Mouse (Mus musculus): ENCODE measurements around the gene Fkbp4. TPM values are rescaled to one million over a fixed set of nuclear protein-coding genes. Genes with fewer than 3 reads are reported as not detected.

Fkbp4 gene
- total and polyA plus RNA-seq, 3 experiments: 144 to 369 (median 265) TPM

DNA sequence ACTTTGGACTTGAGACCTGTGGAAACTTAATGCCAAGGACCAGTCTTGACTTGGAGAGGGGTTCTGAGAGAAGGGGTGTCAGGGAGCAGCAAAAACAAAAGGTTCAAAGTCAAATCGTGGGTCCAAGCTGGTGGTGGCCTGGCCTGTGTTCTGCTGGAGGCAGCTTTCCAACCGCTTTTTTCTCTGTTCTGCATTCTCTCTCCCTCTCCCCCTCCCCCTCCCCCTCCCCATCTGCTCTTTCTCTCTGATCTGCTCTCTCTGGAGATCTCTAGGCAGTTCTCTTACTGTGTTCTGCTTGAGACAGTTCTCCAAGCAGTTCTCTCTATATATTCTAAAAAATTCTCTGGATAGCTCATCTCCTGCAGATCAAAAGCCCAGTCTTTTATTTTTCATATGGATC, 21.8 kb upstream of the Fkbp4 start:
- ATAC-seq (ENCODE audit: extremely low read depth, insufficient number of reproducible peaks, low FRiP score, poor library complexity, severe bottlenecking): no peak
- Histone ChIP-seq H3K36me3 (replicated peaks) (no peaks in the 10 kb centered on the region), H3K9me3 (replicated peaks) (no peaks in the 10 kb centered on the region), H3K4me1 (ENCODE audit: insufficient read depth, low read depth, low read length) (no peaks in the 10 kb centered on the region), H3K4me3 (ENCODE audit: low read depth, low read length) (no peak overlapping the region), H3K27me3 (ENCODE audit: insufficient read depth, low read length) (no peaks in the 10 kb centered on the region)
- DNase-seq (ENCODE audit: low spot score): no peak
- TF ChIP-seq POLR2AphosphoS5 (IDR thresholded peaks at IDR 0.05; ENCODE audit: insufficient replicate concordance, low read depth, low read length) (no peak), TAL1 (conservative IDR thresholded peaks at IDR 0.05; ENCODE audit: low read depth, low read length) (no peak), CTCF (IDR thresholded peaks at IDR 0.05; ENCODE audit: low read depth, low read length) (no peak), GATA1 (IDR thresholded peaks at IDR 0.05; ENCODE audit: borderline replicate concordance, low read length) (no peak), GATA2 (IDR thresholded peaks at IDR 0.05; ENCODE audit: borderline replicate concordance, low read depth, low read length) (no peak)

DNA sequence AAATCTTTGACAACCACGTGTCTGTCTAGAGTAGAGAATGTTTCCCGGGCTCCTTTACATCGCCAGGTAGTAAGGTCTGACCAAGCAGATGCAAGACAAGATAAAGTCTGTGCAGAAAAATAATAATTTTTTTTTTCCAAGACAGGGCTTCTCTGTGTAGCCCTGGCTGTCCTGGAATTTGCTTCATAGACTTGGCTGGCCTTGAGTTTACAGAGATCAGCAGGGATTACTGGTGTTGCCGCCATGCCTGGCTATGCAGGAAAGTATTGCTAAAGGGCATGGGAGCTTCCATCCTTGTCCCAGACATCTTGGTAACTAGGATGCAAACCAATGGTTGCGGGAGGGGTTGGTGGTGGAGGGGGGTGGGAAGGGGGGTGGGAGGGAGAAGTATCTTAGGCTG, 18.7 kb upstream of the Fkbp4 start:
- no peaks in the 10 kb centered on the region for H3K9me3 ChIP-seq (replicated peaks)
- no peak overlapping the region for H3K4me3 ChIP-seq (ENCODE audit: low read depth, low read length)
- 0 out of 2 replicates have a peak, but pooled peaks cover 2% of the 10 kb centered on the region for H3K27me3 ChIP-seq (ENCODE audit: insufficient read depth, low read length)
- H3K36me3 ChIP-seq (replicated peaks): no peaks in the 10 kb centered on the region
- no peak for ATAC-seq (ENCODE audit: extremely low read depth, insufficient number of reproducible peaks, low FRiP score, poor library complexity, severe bottlenecking)
- DNase-seq (ENCODE audit: low spot score): no peak
- no peak for TF ChIP-seq GATA1 (IDR thresholded peaks at IDR 0.05; ENCODE audit: borderline replicate concordance, low read length)
- TF ChIP-seq POLR2AphosphoS5 (IDR thresholded peaks at IDR 0.05; ENCODE audit: insufficient replicate concordance, low read depth, low read length): no peak
- TF ChIP-seq CTCF (IDR thresholded peaks at IDR 0.05; ENCODE audit: low read depth, low read length): no peak
- no peak for TF ChIP-seq TAL1 (conservative IDR thresholded peaks at IDR 0.05; ENCODE audit: low read depth, low read length)
- no peak for TF ChIP-seq GATA2 (IDR thresholded peaks at IDR 0.05; ENCODE audit: borderline replicate concordance, low read depth, low read length)
- H3K4me1 ChIP-seq (ENCODE audit: insufficient read depth, low read depth, low read length): no peaks in the 10 kb centered on the region

- Histone ChIP-seq H3K36me3 (replicated peaks) (no peaks in the 10 kb centered on the region), H3K27me3 (ENCODE audit: insufficient read depth, low read length) (0 out of 2 replicates have a peak, but pooled peaks cover 2% of the 10 kb centered on the region), H3K4me3 (ENCODE audit: low read depth, low read length) (no peak overlapping the region), H3K4me1 (ENCODE audit: insufficient read depth, low read depth, low read length) (no peaks in the 10 kb centered on the region), H3K9me3 (replicated peaks) (no peaks in the 10 kb centered on the region)
- ATAC-seq (ENCODE audit: extremely low read depth, insufficient number of reproducible peaks, low FRiP score, poor library complexity, severe bottlenecking): no peak
- DNase-seq (ENCODE audit: low spot score): no peak
- no peak for TF ChIP-seq GATA2 (IDR thresholded peaks at IDR 0.05; ENCODE audit: borderline replicate concordance, low read depth, low read length)
- TF ChIP-seq TAL1 (conservative IDR thresholded peaks at IDR 0.05; ENCODE audit: low read depth, low read length): no peak
- TF ChIP-seq CTCF (IDR thresholded peaks at IDR 0.05; ENCODE audit: low read depth, low read length): no peak
- no peak for TF ChIP-seq GATA1 (IDR thresholded peaks at IDR 0.05; ENCODE audit: borderline replicate concordance, low read length)
- TF ChIP-seq POLR2AphosphoS5 (IDR thresholded peaks at IDR 0.05; ENCODE audit: insufficient replicate concordance, low read depth, low read length): no peak
Measured at GRCm38 (mm10) chr6:128455835-128456605, 17.5 kb upstream of the Fkbp4 start.

- ATAC-seq (ENCODE audit: extremely low read depth, insufficient number of reproducible peaks, low FRiP score, poor library complexity, severe bottlenecking): no peak
- no peak for DNase-seq (ENCODE audit: low spot score)
- no peaks in the 10 kb centered on the region for H3K9me3 ChIP-seq (replicated peaks)
- no peaks in the 10 kb centered on the region for H3K27me3 ChIP-seq (ENCODE audit: insufficient read depth, low read length)
- no peak overlapping the region for H3K4me3 ChIP-seq (ENCODE audit: low read depth, low read length)
- no peaks in the 10 kb centered on the region for H3K36me3 ChIP-seq (replicated peaks)
- TF ChIP-seq CTCF (IDR thresholded peaks at IDR 0.05; ENCODE audit: low read depth, low read length): no peak
- TF ChIP-seq TAL1 (conservative IDR thresholded peaks at IDR 0.05; ENCODE audit: low read depth, low read length): no peak
- TF ChIP-seq GATA1 (IDR thresholded peaks at IDR 0.05; ENCODE audit: borderline replicate concordance, low read length): no peak
- TF ChIP-seq POLR2AphosphoS5 (IDR thresholded peaks at IDR 0.05; ENCODE audit: insufficient replicate concordance, low read depth, low read length): no peak
- TF ChIP-seq GATA2 (IDR thresholded peaks at IDR 0.05; ENCODE audit: borderline replicate concordance, low read depth, low read length): no peak
- no peaks in the 10 kb centered on the region for H3K4me1 ChIP-seq (ENCODE audit: insufficient read depth, low read depth, low read length)
Measured at GRCm38 (mm10) chr6:128447063-128447462, 8.6 kb upstream of the Fkbp4 start.

- Histone ChIP-seq H3K9me3 (replicated peaks) (no peaks in the 10 kb centered on the region), H3K4me3 (ENCODE audit: low read depth, low read length) (no peak overlapping the region), H3K27me3 (ENCODE audit: insufficient read depth, low read length) (no peaks in the 10 kb centered on the region), H3K36me3 (replicated peaks) (no peaks in the 10 kb centered on the region), H3K4me1 (ENCODE audit: insufficient read depth, low read depth, low read length) (no peaks in the 10 kb centered on the region)
- no peak for DNase-seq (ENCODE audit: low spot score)
- ATAC-seq (ENCODE audit: extremely low read depth, insufficient number of reproducible peaks, low FRiP score, poor library complexity, severe bottlenecking): no peak; the same call in 1 of the 2 replicates
- TF ChIP-seq CTCF (IDR thresholded peaks at IDR 0.05; ENCODE audit: low read depth, low read length) (no peak), GATA2 (IDR thresholded peaks at IDR 0.05; ENCODE audit: borderline replicate concordance, low read depth, low read length) (no peak), POLR2AphosphoS5 (IDR thresholded peaks at IDR 0.05; ENCODE audit: insufficient replicate concordance, low read depth, low read length) (no peak), TAL1 (conservative IDR thresholded peaks at IDR 0.05; ENCODE audit: low read depth, low read length) (no peak), GATA1 (IDR thresholded peaks at IDR 0.05; ENCODE audit: borderline replicate concordance, low read length) (no peak)
Measured at GRCm38 (mm10) chr6:128445761-128446535, 7.5 kb upstream of the Fkbp4 start.

DNA sequence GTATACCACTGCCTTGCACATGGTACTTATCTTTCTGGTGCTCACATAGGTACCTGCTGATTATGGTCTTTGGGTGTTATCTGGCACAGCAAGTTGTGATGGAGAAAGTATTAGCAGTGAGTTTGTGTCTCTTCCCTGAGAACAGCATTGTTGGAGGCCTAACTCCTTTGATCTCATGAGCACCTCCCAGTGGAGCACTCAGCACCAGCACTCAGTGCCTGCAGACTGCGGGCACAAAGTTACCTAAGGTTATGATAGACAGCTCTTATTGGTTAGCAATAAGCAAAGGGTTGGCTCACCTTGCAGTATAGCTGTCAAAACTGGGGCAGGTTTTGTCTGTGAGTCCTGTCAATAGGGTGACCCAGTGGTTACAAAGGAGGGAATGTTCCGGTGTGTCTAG, 1.8 kb upstream of the Fkbp4 start:
- Histone ChIP-seq H3K4me3 (ENCODE audit: low read depth, low read length) (no peak overlapping the region), H3K36me3 (replicated peaks) (peaks cover 21% of the 10 kb centered on the region), H3K27me3 (ENCODE audit: insufficient read depth, low read length) (no peaks in the 10 kb centered on the region), H3K9me3 (replicated peaks) (no peaks in the 10 kb centered on the region), H3K4me1 (ENCODE audit: insufficient read depth, low read depth, low read length) (peaks cover 27% of the 10 kb centered on the region)
- TF ChIP-seq CTCF (IDR thresholded peaks at IDR 0.05; ENCODE audit: low read depth, low read length): no peak
- TF ChIP-seq GATA2 (IDR thresholded peaks at IDR 0.05; ENCODE audit: borderline replicate concordance, low read depth, low read length): no peak
- TF ChIP-seq TAL1 (conservative IDR thresholded peaks at IDR 0.05; ENCODE audit: low read depth, low read length): no peak
- no peak for TF ChIP-seq GATA1 (IDR thresholded peaks at IDR 0.05; ENCODE audit: borderline replicate concordance, low read length)
- no peak for TF ChIP-seq POLR2AphosphoS5 (IDR thresholded peaks at IDR 0.05; ENCODE audit: insufficient replicate concordance, low read depth, low read length)
- DNase-seq (ENCODE audit: low spot score) (no peak), ATAC-seq (ENCODE audit: extremely low read depth, insufficient number of reproducible peaks, low FRiP score, poor library complexity, severe bottlenecking) (no peak)

All from G1E (cell line).